Mouse (Mus musculus): Measurements from ENCODE around the gene Speer4a.
"Not testable (repeated sequence)": the region's sequence is repeated elsewhere in the genome, so short reads cannot be mapped to it uniquely, and the experiment has no call there.

- TF ChIP-seq CTCF (IDR thresholded peaks at IDR 0.05; ENCODE audit: control insufficient read depth, insufficient read depth, insufficient read length); USF1 (IDR thresholded peaks at IDR 0.05; ENCODE audit: low read depth); MYOD1 (IDR thresholded peaks at IDR 0.05; ENCODE audit: control insufficient read depth, insufficient read length, low read depth); CEBPB (IDR thresholded peaks at IDR 0.05; ENCODE audit: low read depth); MAX (IDR thresholded peaks at IDR 0.05); MYOG (IDR thresholded peaks at IDR 0.05; ENCODE audit: control insufficient read depth, extremely low read depth, insufficient read length); FOSL1 (IDR thresholded peaks at IDR 0.05; ENCODE audit: insufficient read depth, low read length, poor library complexity, severe bottlenecking): not testable (repeated sequence)
Measured at GRCm38 (mm10) chr5:26022816-26023215, 16.5 kb downstream of the Speer4a start, which contains the start of gene Gm5862.
